26 mouse cellular contexts compared by ENCODE assay signal in genomic region chr14:59537829-59538432, GRCm38 (mm10). TPM values are rescaled to one million over a fixed set of nuclear protein-coding genes. Genes with fewer than 3 reads are reported as not detected.
DNase-seq lines count a peak whose midpoint lies in the region; ATAC-seq and TF ChIP-seq lines count a peak whose summit lies in the region.
"Had no signal": no experiment of that assay in that cellular context is flagged by ENCODE, and none has a peak within 500 bp of the region (broad histone marks: within the 10 kb centered on the region; RNA-seq: fewer than 3 reads in every experiment).

No protein-coding gene starts in this region.

- TF ChIP-seq CTCF in lung, postnatal 0 days (IDR thresholded peaks at IDR 0.05), result no peak

- TF ChIP-seq EP300 in lung, postnatal 0 days (IDR thresholded peaks at IDR 0.05), result no peak

- no peaks in the 10 kb centered on the region for H3K36me3 ChIP-seq in lung, embryonic 15.5 days
- no peaks in the 10 kb centered on the region for H3K36me3 ChIP-seq in lung, postnatal 0 days (ENCODE audit: insufficient read depth, low read length)
- H3K36me3 ChIP-seq in stomach, embryonic 16.5 days (ENCODE audit: control insufficient read depth, insufficient read depth, low read length), result no peaks in the 10 kb centered on the region
- H3K36me3 ChIP-seq: embryonic facial prominence, embryonic 12.5 days; forebrain, embryonic 15.5 days had no signal

- H3K4me2 ChIP-seq in lung, embryonic 15.5 days, result no peak overlapping the region
- no peak overlapping the region for H3K4me2 ChIP-seq in lung, postnatal 0 days (replicated peaks; ENCODE audit: low read depth, low read length)
- H3K4me2 ChIP-seq in stomach, embryonic 16.5 days (ENCODE audit: low read depth, low read length), result no peak overlapping the region
- H3K4me2 ChIP-seq: embryonic facial prominence, embryonic 12.5 days; forebrain, embryonic 13.5 days; forebrain, embryonic 15.5 days had no signal

- intact Hi-C loops in heart, postnatal 14 days (cut with DNase I), result no loop called here

- WGBS in lung, embryonic 15.5 days, result 66% methylated on average over 4 of the region's 4 CpGs
- 63% methylated on average over 4 of the region's 4 CpGs for WGBS in lung, postnatal 0 days
- 70% methylated on average over 4 of the region's 4 CpGs for WGBS in stomach, embryonic 16.5 days

- peaks cover 12% of the 10 kb centered on the region; the same call in 1 of the 2 replicates for H3K4me1 ChIP-seq in lung, embryonic 15.5 days
- H3K4me1 ChIP-seq in lung, postnatal 0 days (ENCODE audit: insufficient read depth, low read depth, low read length), result peaks cover 3% of the 10 kb centered on the region; the same call in 1 of the 2 replicates
- H3K4me1 ChIP-seq in stomach, embryonic 16.5 days (ENCODE audit: control insufficient read depth, insufficient read depth, low read length), result peaks cover 8% of the 10 kb centered on the region; the same call in 1 of the 2 replicates
- H3K4me1 ChIP-seq: embryonic facial prominence, embryonic 12.5 days; forebrain, embryonic 13.5 days; forebrain, embryonic 15.5 days had no signal

- DNase-seq in heart, adult 11 months, result peak; percentile 37
- DNase-seq in heart, postnatal 14 days, result no peak
- DNase-seq in lung, postnatal 0 days (ENCODE audit: low spot score), result no peak
- no peak for DNase-seq in layer of hippocampus, postnatal 10 days (ENCODE audit: low spot score in 2 of 2)
- no peak for DNase-seq in embryo, embryonic 9.5 days (ENCODE audit: extremely low spot score)
- DNase-seq: adrenal gland, adult 8-10 months; adrenal gland, postnatal 14 days; adrenal gland, postnatal 36 days; B cell, adult 2 months; cerebellum, adult 11-12 months; cerebellum, adult 2 months; cerebellum, adult 9-10 months; cerebellum, postnatal 10 days; cerebellum, postnatal 25 days; embryo, embryonic 11 days had no signal

- no peak overlapping the region for H3K4me3 ChIP-seq in lung, embryonic 15.5 days
- no peak overlapping the region for H3K4me3 ChIP-seq in lung, postnatal 0 days (ENCODE audit: low read depth, low read length)
- H3K4me3 ChIP-seq in stomach, embryonic 16.5 days (replicated peaks; ENCODE audit: low read length), result no peak overlapping the region
- H3K4me3 ChIP-seq: embryonic facial prominence, embryonic 10.5 days; embryonic facial prominence, embryonic 12.5 days; forebrain, embryonic 13.5 days; forebrain, embryonic 15.5 days had no signal

- H3K27ac ChIP-seq in lung, embryonic 15.5 days, result peak overlapping the region; percentile 16
- no peak overlapping the region for H3K27ac ChIP-seq in lung, postnatal 0 days (ENCODE audit: low read length)
- H3K27ac ChIP-seq in stomach, embryonic 16.5 days (ENCODE audit: low read length), result peak overlapping the region; percentile 50; the same call in 1 of the 2 replicates
- H3K27ac ChIP-seq: embryonic facial prominence, embryonic 10.5 days; embryonic facial prominence, embryonic 12.5 days; forebrain, embryonic 13.5 days; forebrain, embryonic 15.5 days had no signal

- H3K9ac ChIP-seq in lung, embryonic 15.5 days, result no peak overlapping the region
- H3K9ac ChIP-seq in lung, postnatal 0 days (replicated peaks; ENCODE audit: low read depth), result no peak overlapping the region
- no peak overlapping the region for H3K9ac ChIP-seq in stomach, embryonic 16.5 days (ENCODE audit: low read length)
- H3K9ac ChIP-seq: embryonic facial prominence, embryonic 12.5 days; forebrain, embryonic 13.5 days; forebrain, embryonic 15.5 days had no signal

- ATAC-seq in lung, embryonic 15.5 days (ENCODE audit: borderline replicate concordance, extremely low read depth, low FRiP score, low TSS enrichment), result no peak
- no peak for ATAC-seq in lung, postnatal 0 days
- peak; percentile 53; the same call in 1 of the 2 replicates for ATAC-seq in stomach, embryonic 16.5 days (ENCODE audit: insufficient read depth, low FRiP score)
- ATAC-seq: activated CD4-positive, CD25-positive, alpha-beta regulatory T cell, adult 4 months; CD4-positive, CD25-positive, alpha-beta regulatory T cell, adult 4 months; forebrain, embryonic 13.5 days; forebrain, embryonic 15.5 days; Patski had no signal

- H3K27me3 ChIP-seq in lung, embryonic 15.5 days, result no peaks in the 10 kb centered on the region
- H3K27me3 ChIP-seq in lung, postnatal 0 days (replicated peaks; ENCODE audit: insufficient read depth, low read length), result no peaks in the 10 kb centered on the region
- H3K27me3 ChIP-seq in stomach, embryonic 16.5 days (ENCODE audit: control insufficient read depth, insufficient read depth, low read length), result no peaks in the 10 kb centered on the region
- H3K27me3 ChIP-seq: CH12.LX; embryonic facial prominence, embryonic 12.5 days; Patski had no signal

- no peaks in the 10 kb centered on the region for H3K9me3 ChIP-seq in lung, embryonic 15.5 days
- no peaks in the 10 kb centered on the region for H3K9me3 ChIP-seq in lung, postnatal 0 days (ENCODE audit: low read length)
- no peaks in the 10 kb centered on the region for H3K9me3 ChIP-seq in stomach, embryonic 16.5 days (replicated peaks; ENCODE audit: control insufficient read depth, low read length)
- H3K9me3 ChIP-seq: embryonic facial prominence, embryonic 10.5 days; embryonic facial prominence, embryonic 12.5 days; forebrain, embryonic 13.5 days; forebrain, embryonic 15.5 days; G1E had no signal

RNA-seq across cellular contexts. Expression of gene Cdadc1, which starts 59.8 kb away (rescaled TPM):
- 10 to 100 TPM; 36.8 to 42.9 TPM for total RNA-seq in heart, postnatal 14 days (2021)
- polyA plus RNA-seq in lung, embryonic 15.5 days (2015; fragmentation: Nextera tagmentation; extraction: Ambion mirVana), result 30.6 and 36.2 TPM in 2 replicates
- polyA plus RNA-seq in lung, postnatal 0 days (2015; fragmentation: Nextera tagmentation; extraction: Ambion mirVana), result 42.0 and 42.3 TPM in 2 replicates
- 31.0 and 37.3 TPM in 2 replicates for polyA plus RNA-seq in stomach, embryonic 16.5 days (2015; fragmentation: Nextera tagmentation; extraction: Ambion mirVana)
- total RNA-seq in layer of hippocampus, postnatal 10 days (2021), result 10 to 100 TPM; 42.0 to 49.1 TPM
